Mouse (Mus musculus): Measurements from ENCODE around the gene Polrmt. TPM values are rescaled to one million over a fixed set of nuclear protein-coding genes. Genes with fewer than 3 reads are reported as not detected.

The Polrmt gene
- polyA plus RNA-seq, 1 experiment = 21.9 TPM

DNA sequence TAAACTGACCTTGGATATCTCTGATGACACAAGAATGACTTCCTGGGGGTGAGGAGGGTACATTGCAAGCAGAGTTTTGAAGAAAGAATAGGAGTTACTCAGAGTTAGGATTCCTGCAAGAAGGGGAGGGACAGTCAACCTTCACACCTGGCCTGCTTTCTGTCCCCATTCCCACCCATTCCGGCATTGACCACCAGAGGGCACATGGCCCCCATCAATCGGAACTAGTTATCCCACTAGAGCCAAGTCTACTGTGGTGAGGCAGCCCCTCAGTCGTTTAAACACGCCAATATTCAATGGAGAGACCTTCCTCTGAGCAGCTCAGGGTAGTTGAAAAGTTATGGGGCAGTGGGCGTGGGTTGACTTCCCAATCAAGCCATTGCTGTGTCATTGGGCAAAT is 22.0 kb upstream of the Polrmt start:
- no peaks in the 10 kb centered on the region for H3K9me3 ChIP-seq (replicated peaks; ENCODE audit: control insufficient read depth, insufficient read depth, low read length, poor library complexity, severe bottlenecking)
- H3K36me3 ChIP-seq (ENCODE audit: control insufficient read depth, insufficient read depth, low read length, poor library complexity, severe bottlenecking) = no peaks in the 10 kb centered on the region
- peaks cover 3% of the 10 kb centered on the region for H3K4me1 ChIP-seq (ENCODE audit: control insufficient read depth, insufficient read depth, low read length)
- H3K9ac ChIP-seq (ENCODE audit: low read depth, poor library complexity, severe bottlenecking) = no peak overlapping the region
- no peak overlapping the region for H3K27ac ChIP-seq (ENCODE audit: insufficient read depth, low read length)
- no peaks in the 10 kb centered on the region for H3K27me3 ChIP-seq (ENCODE audit: control insufficient read depth, insufficient read depth, low read length, poor library complexity, severe bottlenecking)
- TF ChIP-seq CTCF (IDR thresholded peaks at IDR 0.05; ENCODE audit: low read depth, low read length) (peak; percentile 96), POLR2A (IDR thresholded peaks at IDR 0.05; ENCODE audit: insufficient read depth, low read length) (no peak), EP300 (IDR thresholded peaks at IDR 0.05; ENCODE audit: insufficient read depth, low read depth, low read length) (no peak)
- H3K4me3 ChIP-seq (ENCODE audit: low read depth, low read length) = no peak overlapping the region

DNA sequence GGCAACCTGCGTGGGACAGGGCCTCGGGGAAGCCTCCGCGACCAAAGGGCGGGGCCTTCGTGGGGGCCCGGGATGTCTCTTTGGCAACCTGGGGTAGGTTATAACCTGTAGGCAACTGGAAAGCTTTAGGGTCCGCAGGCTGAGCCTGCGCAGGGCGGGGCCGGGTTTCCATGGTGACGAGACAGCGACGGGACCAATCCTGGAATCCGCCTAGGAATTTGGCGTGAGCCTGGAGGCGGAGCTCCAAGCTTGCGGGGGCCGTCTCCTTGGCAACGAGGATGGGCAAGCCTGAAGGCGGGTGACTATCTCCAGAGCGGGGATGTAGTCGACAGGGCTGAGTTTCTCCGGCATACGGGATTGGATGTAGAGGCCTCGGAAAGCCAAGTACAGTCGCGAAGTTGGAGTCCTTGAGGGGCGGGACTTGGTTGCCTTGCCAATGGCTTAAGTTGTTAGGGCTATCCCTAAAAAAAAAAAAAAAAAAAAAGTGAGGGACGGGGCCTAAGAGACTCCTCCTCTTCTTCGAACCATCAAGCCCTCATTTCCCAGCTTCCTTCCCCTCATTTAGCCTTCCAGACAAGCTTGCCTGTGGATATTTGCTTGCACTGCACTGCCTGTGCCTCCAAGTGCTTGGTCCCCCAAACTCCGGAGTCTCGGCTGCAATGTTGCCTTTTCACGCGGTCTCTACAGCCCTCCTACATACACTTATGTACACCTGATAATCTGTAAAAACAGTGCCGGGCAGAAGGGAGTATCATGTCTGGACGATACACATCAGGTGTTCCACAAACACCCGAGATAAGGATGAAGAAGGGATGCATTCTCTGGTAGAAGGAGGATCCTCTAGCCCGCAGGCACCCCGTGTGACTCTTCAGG is 21.2 kb upstream of the Polrmt start:
- peak overlapping the region; percentile 28; the same call in 1 of the 2 replicates for H3K27ac ChIP-seq (ENCODE audit: insufficient read depth, low read length)
- H3K4me1 ChIP-seq (ENCODE audit: control insufficient read depth, insufficient read depth, low read length) = peaks cover 3% of the 10 kb centered on the region
- H3K27me3 ChIP-seq (ENCODE audit: control insufficient read depth, insufficient read depth, low read length, poor library complexity, severe bottlenecking) = no peaks in the 10 kb centered on the region
- no peaks in the 10 kb centered on the region for H3K9me3 ChIP-seq (replicated peaks; ENCODE audit: control insufficient read depth, insufficient read depth, low read length, poor library complexity, severe bottlenecking)
- no peak overlapping the region; the same call in 1 of the 2 replicates for H3K9ac ChIP-seq (ENCODE audit: low read depth, poor library complexity, severe bottlenecking)
- H3K4me3 ChIP-seq (ENCODE audit: low read depth, low read length) = peak overlapping the region; percentile 70
- no peaks in the 10 kb centered on the region for H3K36me3 ChIP-seq (ENCODE audit: control insufficient read depth, insufficient read depth, low read length, poor library complexity, severe bottlenecking)
- TF ChIP-seq EP300 (IDR thresholded peaks at IDR 0.05; ENCODE audit: insufficient read depth, low read depth, low read length) = no peak
- TF ChIP-seq POLR2A (IDR thresholded peaks at IDR 0.05; ENCODE audit: insufficient read depth, low read length) = no peak
- TF ChIP-seq CTCF (IDR thresholded peaks at IDR 0.05; ENCODE audit: low read depth, low read length) = no peak

DNA sequence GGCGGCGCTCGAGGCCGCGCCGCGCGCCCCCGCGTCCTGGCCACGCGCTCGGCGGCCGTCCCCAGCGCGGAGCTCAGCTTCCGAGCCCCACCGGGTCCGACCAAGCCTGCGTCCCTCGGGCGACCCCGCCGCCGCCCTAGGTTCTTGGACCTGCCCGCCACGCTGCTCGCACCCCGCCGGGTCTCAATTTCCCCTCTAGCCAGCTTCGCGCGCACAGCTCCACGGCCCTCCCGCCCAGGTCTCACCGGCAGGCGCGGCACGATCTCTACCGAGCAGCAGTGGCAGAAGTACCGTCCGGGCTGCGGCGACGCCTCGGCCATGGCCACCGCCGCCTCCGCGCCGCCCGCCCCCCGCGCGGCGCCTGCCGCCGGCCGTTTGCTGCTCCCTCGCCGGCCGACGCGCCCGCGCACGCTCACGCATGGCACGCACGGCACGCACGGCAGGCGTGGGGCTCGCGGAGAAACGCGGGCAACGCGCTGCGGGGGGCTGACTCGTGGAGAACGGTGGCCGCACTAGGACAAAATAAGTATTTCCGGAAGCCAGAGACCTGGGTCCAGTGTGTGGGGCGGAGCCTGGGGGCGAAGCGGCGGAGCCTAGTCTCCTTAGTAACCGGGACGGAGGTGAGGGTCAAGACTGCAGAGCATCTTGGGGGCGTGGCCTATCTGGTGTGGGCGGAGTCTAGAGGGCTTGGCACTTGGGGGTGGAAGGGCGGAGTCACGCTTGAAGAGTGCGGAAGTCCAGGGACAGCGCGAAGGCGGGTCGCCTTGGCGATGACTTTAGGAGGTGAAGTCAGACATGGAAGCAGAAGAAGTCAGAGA is 20.3 kb upstream of the Polrmt start, which contains the start of gene Rnf126:
Rnf126 (minus strand) TSS at position 445 of the 818 bp plus-strand sequence.
- Histone ChIP-seq H3K4me3 (ENCODE audit: low read depth, low read length) (peak within 1 kb of the TSS; percentile 85), H3K4me1 (ENCODE audit: control insufficient read depth, insufficient read depth, low read length) (peaks cover 3% of the 10 kb centered on the region), H3K27me3 (ENCODE audit: control insufficient read depth, insufficient read depth, low read length, poor library complexity, severe bottlenecking) (no peaks in the 10 kb centered on the region), H3K36me3 (ENCODE audit: control insufficient read depth, insufficient read depth, low read length, poor library complexity, severe bottlenecking) (peaks cover 3% of the 10 kb centered on the region; the same call in 1 of the 2 replicates), H3K27ac (ENCODE audit: insufficient read depth, low read length) (peak within 1 kb of the TSS; percentile 28; the same call in 1 of the 2 replicates), H3K9ac (ENCODE audit: low read depth, poor library complexity, severe bottlenecking) (peak within 1 kb of the TSS; percentile 89), H3K9me3 (replicated peaks; ENCODE audit: control insufficient read depth, insufficient read depth, low read length, poor library complexity, severe bottlenecking) (no peaks in the 10 kb centered on the region)
- 0 out of 2 replicates have a peak, but pooled peaks have one; percentile 48 for TF ChIP-seq EP300 (IDR thresholded peaks at IDR 0.05; ENCODE audit: insufficient read depth, low read depth, low read length)
- no peak for TF ChIP-seq POLR2A (IDR thresholded peaks at IDR 0.05; ENCODE audit: insufficient read depth, low read length)

DNA sequence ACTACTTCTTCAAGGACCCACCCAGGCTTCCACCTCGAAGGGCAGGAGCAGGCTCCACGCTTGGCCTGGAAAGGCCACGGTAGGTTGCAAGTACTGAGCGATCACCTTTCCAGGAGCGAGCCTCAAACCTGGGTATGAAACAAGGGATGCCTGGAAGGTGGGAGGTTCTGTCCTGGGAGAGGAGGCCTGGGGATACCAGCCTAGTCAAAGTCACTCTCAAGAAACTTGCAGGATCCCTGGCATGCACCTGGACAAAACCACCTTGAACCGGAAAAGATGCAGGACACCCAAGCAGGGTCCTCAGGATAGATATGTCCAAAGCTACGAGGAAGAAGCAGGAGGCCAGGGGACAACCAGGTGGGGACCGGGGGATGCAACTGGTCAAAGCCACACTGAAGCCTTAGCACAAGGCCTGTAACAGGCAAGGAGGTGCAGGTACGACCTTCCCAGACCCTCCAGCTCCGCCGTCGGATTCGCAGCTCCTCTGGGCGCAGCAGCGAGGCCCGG is 19.7 kb upstream of the Polrmt start:
- Histone ChIP-seq H3K9me3 (replicated peaks; ENCODE audit: control insufficient read depth, insufficient read depth, low read length, poor library complexity, severe bottlenecking) (no peaks in the 10 kb centered on the region), H3K36me3 (ENCODE audit: control insufficient read depth, insufficient read depth, low read length, poor library complexity, severe bottlenecking) (peaks cover 7% of the 10 kb centered on the region), H3K27me3 (ENCODE audit: control insufficient read depth, insufficient read depth, low read length, poor library complexity, severe bottlenecking) (no peaks in the 10 kb centered on the region), H3K9ac (ENCODE audit: low read depth, poor library complexity, severe bottlenecking) (peak overlapping the region; percentile 89), H3K4me3 (ENCODE audit: low read depth, low read length) (peak overlapping the region; percentile 85), H3K4me1 (ENCODE audit: control insufficient read depth, insufficient read depth, low read length) (peaks cover 3% of the 10 kb centered on the region), H3K27ac (ENCODE audit: insufficient read depth, low read length) (no peak overlapping the region)
- TF ChIP-seq CTCF (IDR thresholded peaks at IDR 0.05; ENCODE audit: low read depth, low read length) (no peak), EP300 (IDR thresholded peaks at IDR 0.05; ENCODE audit: insufficient read depth, low read depth, low read length) (no peak), POLR2A (IDR thresholded peaks at IDR 0.05; ENCODE audit: insufficient read depth, low read length) (no peak)

DNA sequence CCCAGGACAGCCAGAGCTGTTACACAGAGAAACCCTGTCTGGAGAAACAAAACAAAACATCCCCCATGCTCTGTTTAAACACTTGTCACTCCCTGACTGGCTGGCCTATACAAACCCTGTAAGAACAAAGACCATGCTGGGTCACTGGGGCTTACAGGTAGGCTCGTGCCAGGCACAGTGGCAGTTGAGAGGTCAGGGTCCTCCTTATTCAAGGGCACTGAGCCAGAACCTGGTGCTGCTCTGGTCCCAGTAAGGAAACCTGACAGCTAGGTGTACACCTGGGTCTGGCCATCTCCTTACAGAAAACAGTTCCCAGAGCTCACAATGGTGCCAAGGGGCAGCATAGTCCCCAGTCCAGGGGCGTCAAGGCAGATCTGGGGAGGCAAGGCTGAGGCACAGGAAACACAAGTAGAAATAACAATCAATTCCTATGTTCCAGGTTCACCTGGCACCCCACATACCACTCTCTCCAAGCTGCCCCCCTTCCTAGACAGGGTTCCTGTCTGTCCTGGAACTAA is 18.9 kb upstream of the Polrmt start:
- peak overlapping the region; percentile 89 for H3K9ac ChIP-seq (ENCODE audit: low read depth, poor library complexity, severe bottlenecking)
- no peaks in the 10 kb centered on the region for H3K27me3 ChIP-seq (ENCODE audit: control insufficient read depth, insufficient read depth, low read length, poor library complexity, severe bottlenecking)
- H3K9me3 ChIP-seq (replicated peaks; ENCODE audit: control insufficient read depth, insufficient read depth, low read length, poor library complexity, severe bottlenecking) = no peaks in the 10 kb centered on the region
- no peak overlapping the region for H3K27ac ChIP-seq (ENCODE audit: insufficient read depth, low read length)
- H3K4me1 ChIP-seq (ENCODE audit: control insufficient read depth, insufficient read depth, low read length) = peaks cover 3% of the 10 kb centered on the region
- H3K4me3 ChIP-seq (ENCODE audit: low read depth, low read length) = peak overlapping the region; percentile 85
- no peak for TF ChIP-seq EP300 (IDR thresholded peaks at IDR 0.05; ENCODE audit: insufficient read depth, low read depth, low read length)
- no peak for TF ChIP-seq CTCF (IDR thresholded peaks at IDR 0.05; ENCODE audit: low read depth, low read length)
- TF ChIP-seq POLR2A (IDR thresholded peaks at IDR 0.05; ENCODE audit: insufficient read depth, low read length) = no peak
- peaks cover 13% of the 10 kb centered on the region for H3K36me3 ChIP-seq (ENCODE audit: control insufficient read depth, insufficient read depth, low read length, poor library complexity, severe bottlenecking)

Data from ES-Bruce4 (cell line).